Mouse (Mus musculus): ENCODE measurements around the gene Bcor.

The Bcor gene

DNA sequence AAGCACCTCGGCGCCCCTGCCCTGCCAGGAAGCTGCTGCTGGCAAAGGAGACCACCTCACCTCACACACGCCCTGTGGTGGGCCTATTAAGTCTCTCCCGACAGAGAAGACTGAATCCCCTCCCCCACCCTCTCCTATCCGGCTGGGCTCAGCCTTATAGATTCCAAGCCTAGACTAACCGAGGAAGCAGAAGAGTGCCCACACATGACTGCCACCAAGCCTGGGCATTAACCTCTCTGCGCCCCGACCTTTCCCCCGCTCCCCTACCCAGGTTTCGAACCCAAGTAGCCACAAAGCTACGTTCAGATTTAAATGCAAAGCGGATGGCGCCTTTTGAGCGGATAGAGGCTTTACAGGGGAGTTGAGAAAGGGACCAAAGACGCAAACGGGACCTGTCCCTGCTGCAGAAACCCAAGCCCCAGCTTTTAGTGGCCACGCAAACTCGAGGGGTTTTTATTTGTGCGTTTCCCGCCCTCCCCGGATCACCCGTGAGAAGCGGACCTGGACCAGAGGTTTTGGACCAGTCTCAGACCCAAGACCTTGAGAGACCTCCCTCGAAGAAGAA, 33.0 kb downstream of the Bcor start:
- no peak for DNase-seq (ENCODE audit: low read depth, low spot score)

DNA sequence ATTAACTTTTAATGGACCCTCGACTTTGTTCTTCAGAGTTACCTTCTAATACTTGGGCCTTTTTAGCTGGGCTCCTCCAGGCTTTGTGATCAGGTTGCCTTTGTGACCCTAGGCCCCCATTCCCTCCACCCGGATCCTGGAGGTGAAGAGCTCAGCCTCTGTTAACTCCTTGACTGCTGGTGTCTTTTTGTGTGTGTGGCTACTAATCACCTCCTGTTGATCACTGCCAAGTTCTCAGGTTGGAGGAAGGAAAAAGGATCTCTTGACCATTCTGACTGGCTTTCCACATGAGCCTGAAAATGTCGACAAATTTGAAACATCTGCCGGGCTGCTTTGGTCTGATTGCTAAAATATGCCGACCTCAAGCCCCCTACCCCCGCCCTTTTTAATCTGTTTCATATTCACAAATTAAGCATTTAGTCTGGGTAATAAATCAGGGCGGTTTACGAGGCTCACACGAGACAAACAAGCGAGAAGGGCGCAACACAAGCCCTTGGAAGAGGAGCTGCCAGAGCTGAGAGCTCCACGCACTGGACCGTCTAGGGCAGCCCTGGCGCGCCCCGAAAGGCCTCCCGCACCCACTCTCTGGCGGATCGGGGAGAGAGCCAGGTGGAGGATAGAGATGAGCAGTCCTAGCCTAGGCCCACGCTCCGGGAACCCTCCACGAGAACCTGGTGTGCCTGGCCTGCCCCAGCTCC, 33.6 kb downstream of the Bcor start:
- no peak for DNase-seq (ENCODE audit: low read depth, low spot score)

GRCm38 (mm10) chrX:12124571-12124970, 35.6 kb downstream of the Bcor start:
- DNase-seq (ENCODE audit: low read depth, low spot score), result no peak

DNA sequence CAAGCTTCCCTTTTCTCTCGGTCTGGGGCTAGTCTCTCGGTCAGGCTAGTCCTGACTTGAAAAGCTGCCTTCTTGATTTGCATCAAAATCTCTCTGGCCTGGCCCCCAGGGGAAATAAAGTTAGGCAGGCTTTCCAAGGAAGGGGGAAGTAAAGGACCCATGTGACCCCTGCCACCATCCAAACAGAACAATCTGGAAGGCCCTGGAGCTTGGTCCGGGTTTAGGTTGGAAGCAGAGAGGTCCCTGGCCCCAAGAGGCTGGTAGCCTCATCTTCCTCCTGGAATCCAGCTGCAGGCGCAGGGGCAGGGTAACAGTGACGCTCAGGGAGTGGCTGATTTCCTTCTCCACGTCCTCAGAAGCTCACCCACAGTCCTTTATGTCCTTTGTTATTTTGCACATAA, 36.5 kb downstream of the Bcor start:
- DNase-seq (ENCODE audit: low read depth, low spot score), result no peak

- no peak for DNase-seq (ENCODE audit: low read depth, low spot score)
These were observed 37.4 kb downstream of the Bcor start for GRCm38 (mm10) chrX:12122594-12123331.

- DNase-seq (ENCODE audit: low read depth, low spot score), result no peak
These were observed 40.7 kb downstream of the Bcor start for GRCm38 (mm10) chrX:12119476-12119875.

DNA sequence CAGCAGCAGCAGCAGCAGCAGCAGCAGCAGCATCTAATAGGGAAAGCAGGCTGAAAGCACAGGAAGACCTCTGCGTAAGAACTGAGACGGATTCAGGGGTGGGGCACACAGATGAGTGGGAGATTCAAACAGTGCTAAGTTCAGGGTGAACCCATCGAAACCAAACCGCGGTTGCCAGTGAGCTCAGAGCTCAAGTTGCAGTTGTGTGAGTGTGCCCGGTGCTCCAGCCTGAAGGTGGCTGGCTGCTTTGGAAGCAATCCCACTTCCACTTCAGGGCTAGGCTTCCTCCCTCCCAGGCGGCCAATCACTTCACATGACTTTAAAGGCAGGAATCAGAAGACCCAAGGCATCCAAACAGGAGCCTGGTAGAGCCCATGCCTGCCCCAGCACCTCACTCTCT, 44.0 kb downstream of the Bcor start:
- DNase-seq (ENCODE audit: low read depth, low spot score), result no peak

GRCm38 (mm10) chrX:12112166-12112565, 48.0 kb downstream of the Bcor start:
- DNase-seq (ENCODE audit: low read depth, low spot score), result no peak

DNA sequence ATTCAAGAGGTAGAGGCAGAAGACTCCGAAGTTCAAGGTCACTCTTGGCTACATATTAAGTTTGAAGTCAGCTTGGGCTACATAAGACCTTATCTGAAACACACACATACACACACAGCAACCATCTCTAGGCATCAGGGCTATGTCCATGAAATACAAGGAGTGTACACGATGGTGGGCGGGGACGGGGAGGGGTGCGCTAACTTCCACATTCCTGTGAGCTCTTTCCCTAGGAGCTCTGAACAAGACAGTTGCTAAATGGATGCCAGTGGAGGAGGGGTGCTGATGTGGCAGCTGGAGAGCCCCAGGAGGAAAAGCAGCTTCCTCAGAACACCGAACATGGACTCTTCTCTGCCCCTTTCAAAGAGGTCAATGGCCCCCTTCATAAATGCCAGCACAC, 49.6 kb downstream of the Bcor start:
- no peak for DNase-seq (ENCODE audit: low read depth, low spot score)

DNA sequence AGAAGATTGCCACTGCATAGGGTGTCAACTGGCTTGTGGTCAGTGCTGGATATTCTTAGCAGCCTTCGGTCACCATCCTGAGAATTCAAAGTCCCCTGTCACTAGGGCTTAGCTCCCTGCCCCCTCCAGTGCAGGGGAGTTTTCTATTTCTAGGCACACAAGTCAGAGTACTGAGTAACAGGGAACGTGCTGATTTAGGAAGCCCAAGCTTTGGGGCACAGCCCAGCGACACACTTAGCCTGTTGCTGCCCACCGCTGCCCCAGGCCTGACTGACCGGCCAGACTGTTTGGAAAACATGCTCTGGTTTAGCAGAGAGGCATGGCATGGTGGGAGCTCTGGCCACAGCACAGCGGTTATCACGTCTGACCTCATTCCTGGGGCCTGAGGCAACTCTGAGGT, 54.8 kb downstream of the Bcor start:
- DNase-seq (ENCODE audit: low read depth, low spot score), result no peak

GRCm38 (mm10) chrX:12096783-12097526, 63.2 kb downstream of the Bcor start:
- DNase-seq (ENCODE audit: low read depth, low spot score), result no peak

DNA sequence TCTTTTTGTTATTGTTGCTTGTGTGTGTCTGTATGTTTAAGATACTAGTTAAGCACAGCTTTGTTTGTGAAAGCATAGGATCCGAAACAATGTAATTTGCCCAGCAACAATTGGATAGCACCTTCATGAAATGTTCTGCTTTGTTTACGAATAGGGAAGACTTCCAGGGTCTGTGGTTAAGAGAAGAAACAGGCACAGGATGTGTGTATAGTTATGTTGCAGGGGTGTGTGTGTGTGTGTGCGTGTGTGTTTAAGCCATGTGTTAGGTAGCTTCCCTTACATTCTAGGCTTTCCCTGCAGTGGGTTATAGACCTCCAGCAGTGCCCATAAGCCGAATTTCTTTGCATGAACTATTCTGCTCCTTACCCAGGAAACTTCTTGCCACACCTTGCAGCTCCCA, 66.8 kb downstream of the Bcor start:
- no peak for DNase-seq (ENCODE audit: low read depth, low spot score)

DNA sequence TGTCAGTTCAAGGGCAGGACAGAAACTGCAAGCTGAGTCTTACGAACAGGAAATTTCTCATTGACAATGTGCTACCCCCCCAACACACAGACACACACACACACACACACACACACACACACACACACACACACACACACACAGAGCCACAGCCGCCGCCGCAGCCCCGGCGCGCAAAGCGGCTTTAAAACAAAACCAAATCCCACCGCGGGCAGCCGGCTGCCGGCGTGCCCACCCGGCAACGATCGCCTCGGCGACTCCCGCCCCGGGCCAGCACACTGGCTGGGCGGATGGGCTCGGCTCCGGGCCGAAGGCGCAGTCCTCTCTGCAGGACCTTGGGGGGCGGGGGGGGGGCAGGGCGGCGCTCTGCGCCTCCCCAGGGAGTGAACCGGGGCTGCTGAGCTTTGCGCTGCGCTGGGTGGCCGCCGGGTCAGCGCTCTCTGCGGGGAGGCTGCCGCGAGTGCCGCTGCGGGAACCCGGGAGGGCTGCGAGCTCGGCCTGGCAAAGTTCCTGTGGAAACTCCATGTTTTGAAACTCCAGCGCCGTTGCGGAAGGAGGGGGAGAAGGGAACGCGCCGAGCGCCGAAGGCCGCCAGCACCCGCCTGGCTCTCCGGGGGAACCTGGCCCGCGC, 68.6 kb downstream of the Bcor start:
- DNase-seq (ENCODE audit: low read depth, low spot score), result peak; percentile 48

- peak; percentile 89 for DNase-seq (ENCODE audit: low read depth, low spot score)
These were observed 69.2 kb downstream of the Bcor start for GRCm38 (mm10) chrX:12090871-12091404.

DNA sequence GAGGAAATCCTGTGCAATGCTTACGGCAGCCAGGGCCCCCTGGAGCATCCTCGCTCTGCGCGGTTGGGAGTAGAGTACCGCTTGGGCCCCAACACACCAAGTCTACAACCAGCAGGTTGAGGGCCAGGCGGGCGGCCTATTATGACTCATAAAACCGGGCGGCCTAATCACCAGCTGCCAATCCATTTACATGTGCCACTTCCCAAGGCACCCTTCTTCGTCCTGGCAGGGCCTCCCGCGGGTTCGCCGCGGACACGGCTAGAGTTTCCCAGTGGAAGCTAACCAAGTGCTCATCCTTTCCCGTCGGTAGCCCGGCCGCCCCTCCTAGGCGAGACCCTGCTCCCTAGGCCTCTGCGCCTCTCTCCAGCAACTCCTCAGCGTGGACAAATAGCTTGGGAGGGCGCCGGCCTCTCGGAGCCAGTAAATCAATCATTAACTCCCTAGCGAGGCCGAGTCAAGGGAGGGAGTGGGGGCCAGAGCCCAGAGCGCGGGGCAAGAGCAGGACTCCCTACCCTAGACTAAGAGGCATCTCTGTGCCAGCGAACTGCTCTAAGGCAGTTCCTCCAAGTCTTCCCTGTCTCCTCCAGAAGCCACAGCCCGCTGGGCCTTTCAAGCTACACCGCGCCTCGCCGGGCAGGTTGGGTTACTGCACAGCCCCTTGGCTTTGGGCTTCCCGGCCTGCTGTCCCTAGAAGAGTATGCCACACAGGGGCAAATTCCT, 69.8 kb downstream of the Bcor start:
- peak; percentile 25 for DNase-seq (ENCODE audit: low read depth, low spot score)

- peak; percentile 60 for DNase-seq (ENCODE audit: low read depth, low spot score)
These were observed 70.6 kb downstream of the Bcor start for GRCm38 (mm10) chrX:12089353-12090081.

DNA sequence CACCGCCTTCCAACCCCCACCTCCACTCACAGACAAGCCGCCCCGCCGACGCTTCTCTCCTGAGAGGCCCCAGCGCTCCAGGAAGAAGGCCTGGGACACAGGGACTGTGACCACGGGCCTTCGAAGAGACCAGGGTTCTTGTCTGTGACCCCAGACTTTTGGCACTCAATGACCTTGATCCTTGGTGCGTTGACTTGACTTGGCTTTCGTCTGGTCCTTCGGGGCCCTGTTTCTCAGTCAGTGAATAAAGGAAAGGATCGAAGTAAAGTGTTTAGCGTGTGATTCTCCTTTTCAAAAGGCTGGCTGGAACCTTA, 71.2 kb downstream of the Bcor start:
- no peak for DNase-seq (ENCODE audit: low read depth, low spot score)

- peak; percentile 73 for DNase-seq (ENCODE audit: low read depth, low spot score)
These were observed 71.7 kb downstream of the Bcor start for GRCm38 (mm10) chrX:12088301-12089026.

DNA sequence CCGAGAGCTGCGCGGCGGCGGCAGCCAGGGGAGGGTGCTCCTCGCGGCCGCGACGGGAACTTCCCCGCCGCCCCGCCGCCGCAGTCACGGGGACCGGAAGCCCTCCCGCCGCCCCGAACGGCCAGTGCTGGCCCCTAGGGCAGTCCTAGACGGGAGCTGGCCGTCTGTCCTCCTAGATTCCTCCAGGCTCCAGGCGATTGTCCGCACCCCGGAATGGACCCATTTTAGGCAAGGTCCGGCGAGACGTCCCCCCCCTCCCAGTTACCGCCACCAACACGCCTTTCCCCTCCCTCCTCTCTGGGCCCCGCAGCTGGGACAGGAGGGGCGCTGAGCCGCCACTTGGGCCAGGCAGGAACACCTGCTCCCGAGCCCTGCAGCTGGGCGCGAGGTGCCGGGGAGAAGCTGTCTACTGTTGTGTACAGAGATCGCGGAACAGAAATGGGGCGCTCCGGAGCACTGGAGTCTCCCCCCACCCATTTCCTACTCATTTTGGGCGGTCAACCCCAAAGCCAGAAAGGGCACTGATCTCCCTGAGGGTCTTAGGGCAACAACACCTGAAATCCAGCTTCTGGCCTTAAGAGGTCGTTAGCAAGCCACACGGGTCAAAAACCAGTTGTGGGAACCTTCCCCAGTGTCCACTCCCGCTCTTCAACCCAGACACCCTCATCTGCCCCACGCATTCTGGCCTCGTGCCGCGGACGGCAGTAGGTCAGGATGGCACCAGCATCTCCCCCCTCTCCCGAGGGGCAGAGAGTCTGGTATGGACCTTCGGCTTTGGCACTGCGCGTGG, 72.4 kb downstream of the Bcor start:
- DNase-seq (ENCODE audit: low read depth, low spot score), result peak; percentile 40

All from brain, adult 2 months (tissue).